Mouse (Mus musculus) embryonic facial prominence, embryonic 12.5 days (tissue): ENCODE data around the gene Myog. TPM values are rescaled to one million over a fixed set of nuclear protein-coding genes. Genes with fewer than 3 reads are reported as not detected.

Source experiments
- ATAC-seq: fragments of 200-750 bp; cut with Nextera tagmentation; 2 replicates; pipeline ENCODE4 v1.8.0; 2017; ENCODE audit not compliant: insufficient number of reproducible peaks, insufficient read depth, low FRiP score, low TSS enrichment
- H3K27ac ChIP-seq: fragments of 300-500 bp; sonication (generic); 2 replicates; pipeline ENCODE4 v1.5.1; 2016; ENCODE audit warnings: mild to moderate bottlenecking
- H3K27me3 ChIP-seq: fragments of 300-500 bp; sonication (generic); 2 replicates; pipeline ENCODE4 v1.6.1; 2016; ENCODE audit warnings: mild to moderate bottlenecking, moderate library complexity
- H3K36me3 ChIP-seq: fragments of 300-500 bp; sonication (generic); 2 replicates; pipeline ENCODE4 v1.6.1; 2016; ENCODE audit warnings: mild to moderate bottlenecking
- H3K4me1 ChIP-seq: fragments of 300-500 bp; sonication (generic); 2 replicates; pipeline ENCODE4 v1.6.1; 2016
- H3K4me2 ChIP-seq: fragments of 300-500 bp; sonication (generic); replicated peaks from 2 replicates; pipeline ENCODE4 v1.6.1; 2016; ENCODE audit warnings: mild to moderate bottlenecking, moderate library complexity
- H3K4me3 ChIP-seq: fragments of 300-500 bp; sonication (generic); 2 replicates; pipeline ENCODE4 v1.5.1; 2016; ENCODE audit warnings: mild to moderate bottlenecking
- H3K9ac ChIP-seq: fragments of 300-500 bp; sonication (generic); 2 replicates; pipeline ENCODE4 v1.6.1; 2016; ENCODE audit warnings: mild to moderate bottlenecking, moderate library complexity
- H3K9me3 ChIP-seq: fragments of 300-500 bp; sonication (generic); 2 replicates; pipeline ENCODE4 v1.6.1; 2016; ENCODE audit warnings: mild to moderate bottlenecking, moderate library complexity
- WGBS: fragments of 180-500 bp; shearing (Covaris S2); methylation state at CpG from one replicate; pipeline ENCODE4 v1.1.7; 2016; 5-methylcytosine and 5-hydroxymethylcytosine counted together
- polyA plus RNA-seq: library from polyadenylated mRNA; unstranded; fragments of >200 nt; fragmentation: Nextera tagmentation; extraction: Ambion mirVana; gene quantifications from 2 replicates; pipeline ENCODE4 v1.2.1, GENCODE M21; 2016

The Myog gene
- polyA plus RNA-seq, 1 experiment from 2014 or later, result 76.2 TPM

DNA sequence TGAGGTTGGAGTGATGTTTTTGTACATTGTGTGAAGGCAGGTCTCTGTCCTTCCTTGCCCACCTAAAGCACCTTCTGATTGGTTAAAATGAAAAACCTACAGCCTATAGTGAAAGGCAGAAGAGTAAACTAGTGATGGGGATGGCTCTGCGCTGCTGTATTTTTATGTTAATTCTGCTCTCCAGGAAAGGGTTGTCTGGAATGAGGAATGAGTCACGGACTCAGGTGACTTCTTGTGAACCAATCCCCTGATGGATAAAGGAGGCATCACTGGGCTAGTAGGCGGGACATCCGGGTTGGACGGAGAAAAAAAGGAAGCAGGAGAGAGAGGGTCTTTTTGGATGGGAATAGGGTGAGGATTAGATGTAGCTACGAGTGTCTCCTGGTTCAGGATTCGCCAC is 19.8 kb upstream of the Myog start:
- peaks cover 8% of the 10 kb centered on the region; the same call in 1 of the 2 replicates for H3K4me1 ChIP-seq
- 70% methylated on average over 7 of the region's 7 CpGs for WGBS
- H3K4me3 ChIP-seq, result no peak overlapping the region
- no peaks in the 10 kb centered on the region for H3K27me3 ChIP-seq
- H3K27ac ChIP-seq, result no peak overlapping the region
- H3K36me3 ChIP-seq, result no peaks in the 10 kb centered on the region
- no peaks in the 10 kb centered on the region for H3K9me3 ChIP-seq
- no peak for ATAC-seq
- no peak overlapping the region for H3K4me2 ChIP-seq
- no peak overlapping the region for H3K9ac ChIP-seq

DNA sequence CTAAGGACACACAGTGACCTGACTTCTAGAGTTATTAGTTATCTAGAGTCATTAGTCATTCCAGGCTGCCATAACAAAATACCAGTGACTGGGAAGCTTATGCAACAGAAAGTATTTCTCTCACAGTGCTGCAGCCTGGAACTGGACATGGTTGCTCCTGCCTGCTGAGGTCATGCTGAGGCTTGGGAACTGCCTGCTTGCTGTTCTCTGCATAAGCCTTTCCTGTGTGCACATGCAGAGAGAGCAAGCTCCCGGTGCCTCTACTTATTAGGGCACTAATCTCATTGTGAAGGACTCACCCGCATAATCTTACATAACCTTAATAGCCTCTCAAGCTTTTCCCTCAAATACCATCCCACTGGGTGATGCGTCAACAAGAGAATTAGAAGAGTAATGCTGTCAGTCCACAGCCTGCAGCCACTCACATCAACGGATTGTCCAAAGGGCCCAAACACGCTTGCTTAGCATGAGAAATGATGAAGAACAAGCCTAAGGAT is 17.0 kb upstream of the Myog start:
- no peak overlapping the region for H3K4me3 ChIP-seq
- WGBS, result 73% methylated on average over 5 of the region's 5 CpGs
- no peaks in the 10 kb centered on the region for H3K9me3 ChIP-seq
- H3K9ac ChIP-seq, result no peak overlapping the region
- no peaks in the 10 kb centered on the region for H3K27me3 ChIP-seq
- peaks cover 8% of the 10 kb centered on the region; the same call in 1 of the 2 replicates for H3K4me1 ChIP-seq
- H3K27ac ChIP-seq, result no peak overlapping the region
- H3K4me2 ChIP-seq, result no peak overlapping the region
- no peaks in the 10 kb centered on the region for H3K36me3 ChIP-seq
- ATAC-seq, result no peak

DNA sequence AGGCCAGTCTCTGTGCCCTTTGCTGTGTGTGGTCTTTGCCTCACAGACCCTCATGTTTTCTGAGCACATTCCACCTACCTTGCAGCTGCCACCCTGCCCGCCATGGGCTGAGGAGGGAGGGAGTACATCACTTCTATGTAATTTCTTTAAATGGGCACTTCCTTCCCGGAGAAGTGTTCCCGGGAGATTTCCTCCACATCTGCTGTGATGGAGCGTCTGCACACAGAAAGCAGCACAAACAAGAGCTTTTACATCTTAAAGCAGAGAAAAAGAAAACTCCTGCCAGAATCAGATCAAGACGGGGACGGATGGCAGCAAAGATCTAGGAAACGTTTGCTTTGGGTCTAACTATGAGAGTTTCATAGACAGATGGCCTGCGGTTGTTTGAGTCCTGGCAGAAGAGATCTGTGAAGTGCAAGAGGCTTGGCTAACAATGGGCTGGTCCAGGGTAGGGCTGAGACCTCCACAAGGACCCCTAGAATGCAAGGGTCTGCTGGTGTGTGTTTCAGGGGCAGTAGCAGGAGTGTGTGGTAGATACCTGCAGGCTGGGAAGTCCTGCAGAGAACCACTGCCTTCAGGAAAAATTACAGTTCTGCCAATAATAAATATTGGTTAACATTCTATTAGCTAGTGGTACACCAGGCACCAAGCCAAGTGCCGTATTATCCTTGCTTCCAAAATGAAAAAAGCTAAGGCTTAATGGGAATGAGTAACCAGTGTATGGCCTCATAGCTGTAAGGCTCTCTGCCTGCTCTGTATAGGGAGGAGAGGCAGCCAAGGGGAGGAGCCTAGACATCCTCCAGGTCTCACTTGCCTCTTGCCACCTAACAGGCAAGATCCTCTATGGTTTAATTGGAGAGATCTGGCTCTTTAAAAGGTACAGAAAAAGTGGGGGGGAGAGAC is 16.0 kb upstream of the Myog start:
- no peak overlapping the region for H3K9ac ChIP-seq

GRCm38 (mm10) chr1:134274483-134274920 is 15.3 kb upstream of the Myog start:
- peaks cover 8% of the 10 kb centered on the region; the same call in 1 of the 2 replicates for H3K4me1 ChIP-seq
- no peak overlapping the region for H3K4me2 ChIP-seq
- ATAC-seq, result no peak
- no peak overlapping the region for H3K9ac ChIP-seq
- no peak overlapping the region for H3K27ac ChIP-seq
- H3K4me3 ChIP-seq, result no peak overlapping the region
- 78% methylated on average over 7 of the region's 7 CpGs for WGBS
- no peaks in the 10 kb centered on the region for H3K9me3 ChIP-seq
- no peaks in the 10 kb centered on the region for H3K36me3 ChIP-seq
- H3K27me3 ChIP-seq, result no peaks in the 10 kb centered on the region

More for the DNA sequence above, 16.0 kb upstream of the Myog start:
- H3K4me2 ChIP-seq, result no peak overlapping the region
- peaks cover 8% of the 10 kb centered on the region; the same call in 1 of the 2 replicates for H3K4me1 ChIP-seq
- H3K36me3 ChIP-seq, result no peaks in the 10 kb centered on the region
- no peaks in the 10 kb centered on the region for H3K9me3 ChIP-seq
- H3K27me3 ChIP-seq, result no peaks in the 10 kb centered on the region
- 37% methylated on average over 9 of the region's 9 CpGs for WGBS
- H3K27ac ChIP-seq, result peak overlapping the region; percentile 30; the same call in 1 of the 2 replicates
- H3K4me3 ChIP-seq, result no peak overlapping the region
- ATAC-seq, result no peak

GRCm38 (mm10) chr1:134275616-134276464 is 13.9 kb upstream of the Myog start:
- Histone ChIP-seq H3K4me2 (no peak overlapping the region), H3K9ac (no peak overlapping the region), H3K9me3 (no peaks in the 10 kb centered on the region), H3K36me3 (no peaks in the 10 kb centered on the region), H3K4me1 (peaks cover 8% of the 10 kb centered on the region; the same call in 1 of the 2 replicates), H3K27ac (no peak overlapping the region), H3K4me3 (no peak overlapping the region), H3K27me3 (no peaks in the 10 kb centered on the region)
- 75% methylated on average over 13 of the region's 13 CpGs for WGBS
- ATAC-seq, result no peak

DNA sequence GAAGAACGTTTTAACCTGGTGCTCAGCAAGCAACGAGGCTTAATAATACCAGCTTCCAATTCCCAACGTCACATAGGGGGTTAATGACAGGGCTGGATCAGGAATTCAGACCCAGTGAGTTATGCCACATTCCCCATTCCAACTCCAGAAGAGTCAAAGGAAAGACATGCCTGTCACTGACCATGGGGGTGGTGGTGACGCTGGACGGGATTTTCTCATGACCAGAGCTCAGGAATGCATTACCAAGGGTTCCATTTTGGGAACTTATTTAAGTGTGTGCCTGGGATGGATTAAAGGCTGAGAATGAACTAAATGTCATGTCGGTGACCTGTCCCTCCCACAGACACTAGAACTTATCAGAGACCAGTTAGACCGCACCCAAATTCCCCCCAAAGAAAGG is 13.0 kb upstream of the Myog start:
- H3K9ac ChIP-seq, result no peak overlapping the region
- H3K4me1 ChIP-seq, result peaks cover 8% of the 10 kb centered on the region; the same call in 1 of the 2 replicates
- no peaks in the 10 kb centered on the region for H3K27me3 ChIP-seq
- ATAC-seq, result no peak
- 77% methylated on average over 7 of the region's 7 CpGs for WGBS
- no peak overlapping the region for H3K4me2 ChIP-seq
- H3K27ac ChIP-seq, result no peak overlapping the region
- H3K36me3 ChIP-seq, result no peaks in the 10 kb centered on the region
- no peak overlapping the region for H3K4me3 ChIP-seq
- no peaks in the 10 kb centered on the region for H3K9me3 ChIP-seq

DNA sequence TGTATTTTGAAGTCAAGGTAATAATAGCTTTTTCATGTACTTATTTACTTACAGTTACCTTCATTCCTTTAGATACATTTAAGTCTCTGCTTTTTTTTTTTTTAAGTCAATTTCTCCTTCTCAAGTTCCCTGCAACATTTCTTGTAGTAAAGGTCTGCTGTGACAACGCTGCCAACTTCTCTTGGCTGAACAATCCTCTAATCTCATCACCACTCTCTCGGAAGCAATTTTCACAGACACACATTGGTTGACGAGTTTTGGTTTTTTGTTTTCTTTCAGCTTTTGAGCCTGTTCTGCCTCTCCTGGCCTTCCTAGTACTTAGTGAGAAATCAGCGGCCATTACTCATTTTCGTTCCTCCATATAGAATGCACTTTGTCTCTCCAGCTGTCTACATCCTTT is 9.6 kb upstream of the Myog start:
- no peaks in the 10 kb centered on the region for H3K9me3 ChIP-seq

GRCm38 (mm10) chr1:134281563-134281962 is 8.2 kb upstream of the Myog start:
- H3K9ac ChIP-seq, result no peak overlapping the region
- H3K36me3 ChIP-seq, result no peaks in the 10 kb centered on the region
- H3K4me3 ChIP-seq, result no peak overlapping the region
- 68% methylated on average over 4 of the region's 4 CpGs for WGBS
- no peaks in the 10 kb centered on the region for H3K9me3 ChIP-seq
- no peak for ATAC-seq
- H3K27me3 ChIP-seq, result 0 out of 2 replicates have a peak, but pooled peaks cover under 1% of the 10 kb centered on the region
- peaks cover 5% of the 10 kb centered on the region; the same call in 1 of the 2 replicates for H3K4me1 ChIP-seq
- no peak overlapping the region for H3K27ac ChIP-seq
- no peak overlapping the region for H3K4me2 ChIP-seq

More for the DNA sequence above, 9.6 kb upstream of the Myog start:
- peaks cover 5% of the 10 kb centered on the region; the same call in 1 of the 2 replicates for H3K4me1 ChIP-seq
- 76% methylated on average over 5 of the region's 5 CpGs for WGBS
- no peak overlapping the region for H3K9ac ChIP-seq
- no peak overlapping the region for H3K4me3 ChIP-seq
- ATAC-seq, result no peak
- H3K27ac ChIP-seq, result no peak overlapping the region
- no peak overlapping the region for H3K4me2 ChIP-seq
- no peaks in the 10 kb centered on the region for H3K27me3 ChIP-seq
- H3K36me3 ChIP-seq, result no peaks in the 10 kb centered on the region

GRCm38 (mm10) chr1:134282342-134282741 is 7.4 kb upstream of the Myog start:
- Histone ChIP-seq H3K4me2 (no peak overlapping the region), H3K4me3 (no peak overlapping the region), H3K9me3 (no peaks in the 10 kb centered on the region), H3K36me3 (no peaks in the 10 kb centered on the region), H3K4me1 (peaks cover 5% of the 10 kb centered on the region; the same call in 1 of the 2 replicates), H3K9ac (no peak overlapping the region), H3K27me3 (0 out of 2 replicates have a peak, but pooled peaks cover 2% of the 10 kb centered on the region), H3K27ac (no peak overlapping the region)
- ATAC-seq, result no peak
- WGBS, result 67% methylated on average over 3 of the region's 3 CpGs

DNA sequence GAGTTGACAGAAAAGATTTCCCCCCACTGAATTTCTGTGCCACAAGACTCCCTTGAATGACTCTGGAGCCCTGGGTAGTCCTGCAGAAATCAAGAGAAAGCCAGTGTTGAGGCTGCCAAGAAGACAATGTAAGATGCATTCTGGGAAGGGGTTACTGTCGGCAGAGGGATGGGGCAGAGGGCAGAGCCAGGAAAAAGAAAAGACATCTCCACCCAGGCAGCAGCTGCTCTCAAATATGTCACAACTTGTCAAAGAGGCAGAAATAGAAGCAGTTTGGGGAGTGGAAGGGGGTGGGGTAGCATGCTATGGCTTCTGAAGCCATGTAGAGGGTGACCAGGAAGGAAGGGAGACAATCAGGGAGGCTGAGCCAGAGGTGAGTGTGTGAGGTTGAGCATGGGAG is 6.7 kb upstream of the Myog start:
- WGBS, result 56% methylated on average over 1 of the region's 1 CpGs
- Histone ChIP-seq H3K27me3 (0 out of 2 replicates have a peak, but pooled peaks cover 2% of the 10 kb centered on the region), H3K9me3 (no peaks in the 10 kb centered on the region), H3K4me2 (no peak overlapping the region), H3K4me3 (no peak overlapping the region), H3K9ac (no peak overlapping the region), H3K27ac (no peak overlapping the region), H3K4me1 (peaks cover 5% of the 10 kb centered on the region; the same call in 1 of the 2 replicates), H3K36me3 (no peaks in the 10 kb centered on the region)
- no peak for ATAC-seq

DNA sequence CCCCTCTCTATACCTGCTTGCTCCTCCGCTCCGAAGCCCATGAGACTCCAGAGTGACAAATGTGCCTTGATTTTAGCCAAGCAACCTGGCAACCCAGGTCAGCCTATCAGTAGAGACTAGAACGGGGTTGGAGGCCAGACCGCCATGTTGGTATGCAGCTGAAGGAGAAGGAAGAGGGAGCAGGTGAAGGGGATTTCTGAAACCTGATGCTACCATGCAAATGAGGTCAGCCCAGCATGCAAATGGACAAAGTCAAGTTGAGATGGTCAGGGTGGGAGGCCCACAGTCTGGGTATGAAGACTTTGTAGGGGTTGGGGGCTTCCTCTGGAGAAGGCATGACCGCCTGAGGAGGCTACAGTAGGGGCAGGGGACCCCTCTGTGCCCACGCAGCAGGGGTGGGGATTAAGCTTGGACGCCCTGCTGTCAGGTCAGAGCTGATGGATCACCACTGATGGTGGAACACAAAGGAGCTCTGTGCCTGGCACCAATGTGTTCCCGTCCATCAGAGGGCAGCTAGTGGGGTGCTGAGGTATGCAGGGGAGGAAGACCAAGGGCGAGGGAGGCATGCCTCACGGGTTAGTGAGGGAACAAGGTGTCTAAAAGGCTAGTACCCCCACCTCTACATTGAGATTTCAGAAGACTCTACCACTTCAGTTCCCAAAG is 4.2 kb upstream of the Myog start:
- 54% methylated on average over 10 of the region's 10 CpGs for WGBS
- no peak for ATAC-seq

More for the DNA sequence above, 4.2 kb upstream of the Myog start:
- Histone ChIP-seq H3K27ac (no peak overlapping the region), H3K9ac (no peak overlapping the region), H3K36me3 (no peaks in the 10 kb centered on the region), H3K4me2 (no peak overlapping the region), H3K9me3 (no peaks in the 10 kb centered on the region), H3K4me3 (no peak overlapping the region), H3K27me3 (0 out of 2 replicates have a peak, but pooled peaks cover 2% of the 10 kb centered on the region), H3K4me1 (peaks cover 19% of the 10 kb centered on the region)
